Mouse (Mus musculus): ENCODE results near the gene Ulk4. TPM values are rescaled to one million over a fixed set of nuclear protein-coding genes. Genes with fewer than 3 reads are reported as not detected.

The Ulk4 gene
- polyA plus RNA-seq, 1 experiment from 2014 or later: 109 TPM

- H3K9me3 ChIP-seq: no peaks in the 10 kb centered on the region
- H3K9ac ChIP-seq: no peak overlapping the region
- no peak overlapping the region for H3K4me2 ChIP-seq
- H3K4me1 ChIP-seq (replicated peaks): peaks cover 4% of the 10 kb centered on the region; the same call in 1 of the 2 replicates
- H3K27ac ChIP-seq: no peak overlapping the region
- no peak for ATAC-seq (ENCODE audit: low FRiP score)
- 92% methylated on average over 12 of the region's 12 CpGs for WGBS
- H3K27me3 ChIP-seq: no peaks in the 10 kb centered on the region
- no peak overlapping the region for H3K4me3 ChIP-seq
- H3K36me3 ChIP-seq: no peaks in the 10 kb centered on the region
These were observed 115.0 kb downstream of the Ulk4 start for GRCm38 (mm10) chr9:121161818-121162565.

DNA sequence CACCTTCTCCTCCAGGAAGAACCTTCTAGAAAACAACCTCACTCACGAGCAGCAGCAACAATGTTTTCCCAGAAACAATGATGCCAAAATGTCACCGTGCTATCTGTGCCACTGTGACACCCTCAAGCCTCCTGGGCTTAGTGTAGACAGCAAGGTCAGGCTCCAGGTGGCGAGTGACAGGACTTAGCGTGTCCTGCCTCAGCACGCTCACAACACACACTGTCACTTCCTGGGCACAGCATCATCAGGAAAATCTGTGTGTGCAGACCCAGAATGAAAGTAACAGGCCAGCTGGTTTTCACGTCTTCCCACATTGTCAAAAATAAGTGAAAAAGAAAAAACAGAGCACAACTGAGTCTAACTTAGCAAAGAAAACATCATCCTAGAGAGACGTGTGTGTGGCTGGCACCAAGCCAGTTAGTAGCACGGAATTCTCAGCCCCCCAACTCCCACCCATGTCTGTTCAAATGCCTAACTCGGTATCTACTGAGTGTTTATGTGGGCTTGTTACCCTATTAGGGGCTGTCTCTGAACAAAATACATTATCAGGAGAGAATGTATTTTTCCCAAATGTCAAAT is 120.7 kb downstream of the Ulk4 start:
- H3K27me3 ChIP-seq: no peaks in the 10 kb centered on the region
- H3K9me3 ChIP-seq: no peaks in the 10 kb centered on the region
- H3K9ac ChIP-seq: no peak overlapping the region
- 76% methylated on average over 9 of the region's 9 CpGs for WGBS
- no peak for ATAC-seq (ENCODE audit: low FRiP score)
- no peaks in the 10 kb centered on the region for H3K36me3 ChIP-seq
- no peak overlapping the region for H3K27ac ChIP-seq
- H3K4me1 ChIP-seq (replicated peaks): no peaks in the 10 kb centered on the region
- no peak overlapping the region for H3K4me3 ChIP-seq
- H3K4me2 ChIP-seq: no peak overlapping the region

GRCm38 (mm10) chr9:121153276-121153675 is 123.7 kb downstream of the Ulk4 start:
- Histone ChIP-seq H3K36me3 (no peaks in the 10 kb centered on the region), H3K4me3 (no peak overlapping the region), H3K9me3 (no peaks in the 10 kb centered on the region), H3K27me3 (no peaks in the 10 kb centered on the region), H3K27ac (no peak overlapping the region), H3K4me1 (replicated peaks) (peaks cover 18% of the 10 kb centered on the region), H3K4me2 (no peak overlapping the region), H3K9ac (no peak overlapping the region)
- ATAC-seq (ENCODE audit: low FRiP score): no peak
- 94% methylated on average over 5 of the region's 5 CpGs for WGBS

GRCm38 (mm10) chr9:121148602-121149001 is 128.4 kb downstream of the Ulk4 start:
- Histone ChIP-seq H3K36me3 (no peaks in the 10 kb centered on the region), H3K9me3 (no peaks in the 10 kb centered on the region), H3K27me3 (no peaks in the 10 kb centered on the region), H3K4me1 (replicated peaks) (peaks cover 19% of the 10 kb centered on the region), H3K4me3 (no peak overlapping the region), H3K9ac (no peak overlapping the region), H3K27ac (no peak overlapping the region), H3K4me2 (no peak overlapping the region)
- WGBS: 28% methylated on average over 3 of the region's 3 CpGs
- no peak for ATAC-seq (ENCODE audit: low FRiP score)

GRCm38 (mm10) chr9:121143208-121143607 is 133.8 kb downstream of the Ulk4 start:
- Histone ChIP-seq H3K4me3 (no peak overlapping the region), H3K4me1 (replicated peaks) (no peaks in the 10 kb centered on the region; the same call in none of the 2 replicates), H3K36me3 (no peaks in the 10 kb centered on the region), H3K27me3 (no peaks in the 10 kb centered on the region), H3K27ac (no peak overlapping the region), H3K9ac (no peak overlapping the region), H3K9me3 (no peaks in the 10 kb centered on the region), H3K4me2 (no peak overlapping the region)
- ATAC-seq (ENCODE audit: low FRiP score): no peak
- WGBS: 92% methylated on average over 6 of the region's 6 CpGs

DNA sequence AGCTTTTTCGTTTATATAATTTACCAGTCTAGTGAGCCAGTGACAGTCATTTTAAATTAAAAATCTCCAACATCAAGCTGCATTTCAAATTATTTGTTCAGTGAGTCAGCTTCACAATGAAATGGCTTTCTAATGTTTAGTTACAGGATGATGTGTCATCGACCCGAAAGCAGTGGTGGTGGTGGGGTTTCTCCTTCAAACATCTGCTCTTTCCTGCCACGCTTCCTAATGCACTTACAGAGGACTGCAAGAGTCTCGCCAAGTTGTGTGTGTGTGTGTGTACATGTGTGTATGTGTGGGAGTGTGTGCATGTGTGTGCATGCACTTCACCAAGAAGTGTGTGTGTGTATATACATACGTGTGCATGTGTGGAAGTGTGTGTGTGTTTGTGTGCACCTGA is 144.4 kb downstream of the Ulk4 start:
- Histone ChIP-seq H3K9me3 (no peaks in the 10 kb centered on the region), H3K4me2 (no peak overlapping the region), H3K9ac (no peak overlapping the region), H3K27me3 (no peaks in the 10 kb centered on the region), H3K4me1 (replicated peaks) (no peaks in the 10 kb centered on the region), H3K4me3 (no peak overlapping the region), H3K36me3 (no peaks in the 10 kb centered on the region), H3K27ac (no peak overlapping the region)
- WGBS: 83% methylated on average over 6 of the region's 6 CpGs
- no peak for ATAC-seq (ENCODE audit: low FRiP score)

GRCm38 (mm10) chr9:121129533-121129932 is 147.5 kb downstream of the Ulk4 start:
- no peak for ATAC-seq (ENCODE audit: low FRiP score)

GRCm38 (mm10) chr9:121128934-121129333 is 148.1 kb downstream of the Ulk4 start:
- H3K4me2 ChIP-seq: no peak overlapping the region
- H3K27me3 ChIP-seq: no peaks in the 10 kb centered on the region
- H3K4me1 ChIP-seq (replicated peaks): peaks cover 6% of the 10 kb centered on the region; the same call in 1 of the 2 replicates
- H3K4me3 ChIP-seq: no peak overlapping the region
- H3K27ac ChIP-seq: no peak overlapping the region
- no peaks in the 10 kb centered on the region for H3K9me3 ChIP-seq
- H3K36me3 ChIP-seq: no peaks in the 10 kb centered on the region; the same call in 1 of the 2 replicates
- WGBS: 83% methylated on average over 8 of the region's 8 CpGs
- no peak for ATAC-seq (ENCODE audit: low FRiP score)
- no peak overlapping the region for H3K9ac ChIP-seq

More at GRCm38 (mm10) chr9:121129533-121129932, 147.5 kb downstream of the Ulk4 start:
- Histone ChIP-seq H3K4me1 (replicated peaks) (peaks cover 6% of the 10 kb centered on the region; the same call in 1 of the 2 replicates), H3K27ac (no peak overlapping the region), H3K36me3 (no peaks in the 10 kb centered on the region), H3K9me3 (no peaks in the 10 kb centered on the region), H3K4me3 (no peak overlapping the region), H3K9ac (no peak overlapping the region), H3K27me3 (no peaks in the 10 kb centered on the region), H3K4me2 (no peak overlapping the region)
- whole genome bisulfite sequencing: 77% methylated on average over 2 of the region's 2 CpGs

DNA sequence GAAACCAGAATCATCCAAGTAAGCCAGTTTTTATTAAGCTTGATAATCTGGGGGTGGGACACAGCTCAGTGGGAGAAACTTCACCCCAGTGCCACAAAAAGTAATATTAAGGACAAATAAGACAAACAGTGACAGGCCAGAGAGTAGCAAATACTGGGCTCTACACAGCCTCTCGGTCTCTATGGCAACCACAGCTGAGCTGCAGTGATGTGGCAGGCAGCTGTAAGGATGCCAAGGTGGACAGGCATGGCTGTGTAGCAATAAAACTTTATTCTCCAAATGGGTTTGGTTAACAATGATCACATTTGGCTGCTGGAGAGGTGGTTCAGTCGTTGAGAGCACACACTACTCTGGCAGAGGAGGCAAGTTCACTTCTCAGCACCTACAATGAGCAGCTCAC is 150.0 kb downstream of the Ulk4 start:
- Histone ChIP-seq H3K27ac (no peak overlapping the region; the same call in 1 of the 2 replicates), H3K4me3 (no peak overlapping the region), H3K27me3 (no peaks in the 10 kb centered on the region), H3K9ac (no peak overlapping the region), H3K4me2 (no peak overlapping the region), H3K36me3 (no peaks in the 10 kb centered on the region; the same call in 1 of the 2 replicates), H3K4me1 (replicated peaks) (peaks cover 6% of the 10 kb centered on the region; the same call in 1 of the 2 replicates), H3K9me3 (no peaks in the 10 kb centered on the region)
- 50% methylated on average over 2 of the region's 2 CpGs for WGBS
- no peak for ATAC-seq (ENCODE audit: low FRiP score)

DNA sequence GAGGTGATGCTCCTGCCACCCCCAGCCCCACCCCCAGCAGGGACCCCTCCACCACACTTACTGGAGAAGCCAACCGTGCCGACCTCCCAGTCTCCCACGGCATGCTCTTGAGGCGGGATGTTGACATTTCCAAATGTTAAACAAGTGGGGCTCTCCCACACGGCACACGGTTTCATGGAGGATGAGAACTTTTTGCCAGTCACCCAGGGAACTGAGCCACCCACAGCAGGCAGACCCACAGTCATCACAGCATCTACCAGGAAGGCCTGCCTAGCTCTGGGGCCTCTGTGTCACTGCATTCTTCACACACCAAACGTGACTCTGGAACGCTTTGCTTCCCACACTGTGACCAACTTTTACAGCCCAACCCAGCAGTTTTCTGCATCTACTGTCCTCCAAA is 152.3 kb downstream of the Ulk4 start:
- H3K4me1 ChIP-seq (replicated peaks): peaks cover 6% of the 10 kb centered on the region; the same call in 1 of the 2 replicates
- H3K4me3 ChIP-seq: no peak overlapping the region
- H3K27ac ChIP-seq: no peak overlapping the region
- no peak overlapping the region for H3K9ac ChIP-seq
- no peaks in the 10 kb centered on the region for H3K9me3 ChIP-seq
- H3K36me3 ChIP-seq: no peaks in the 10 kb centered on the region; the same call in 1 of the 2 replicates
- no peak overlapping the region for H3K4me2 ChIP-seq
- no peak for ATAC-seq (ENCODE audit: low FRiP score)
- WGBS: 77% methylated on average over 8 of the region's 8 CpGs
- H3K27me3 ChIP-seq: no peaks in the 10 kb centered on the region

- Histone ChIP-seq H3K4me2 (no peak overlapping the region), H3K27me3 (no peaks in the 10 kb centered on the region), H3K27ac (no peak overlapping the region), H3K4me1 (replicated peaks) (peaks cover 5% of the 10 kb centered on the region; the same call in 1 of the 2 replicates), H3K9me3 (no peaks in the 10 kb centered on the region), H3K36me3 (no peaks in the 10 kb centered on the region; the same call in 1 of the 2 replicates), H3K9ac (no peak overlapping the region), H3K4me3 (no peak overlapping the region)
- 72% methylated on average over 5 of the region's 5 CpGs for WGBS
- ATAC-seq (ENCODE audit: low FRiP score): no peak
These were observed 155.0 kb downstream of the Ulk4 start for GRCm38 (mm10) chr9:121122039-121122438.

DNA sequence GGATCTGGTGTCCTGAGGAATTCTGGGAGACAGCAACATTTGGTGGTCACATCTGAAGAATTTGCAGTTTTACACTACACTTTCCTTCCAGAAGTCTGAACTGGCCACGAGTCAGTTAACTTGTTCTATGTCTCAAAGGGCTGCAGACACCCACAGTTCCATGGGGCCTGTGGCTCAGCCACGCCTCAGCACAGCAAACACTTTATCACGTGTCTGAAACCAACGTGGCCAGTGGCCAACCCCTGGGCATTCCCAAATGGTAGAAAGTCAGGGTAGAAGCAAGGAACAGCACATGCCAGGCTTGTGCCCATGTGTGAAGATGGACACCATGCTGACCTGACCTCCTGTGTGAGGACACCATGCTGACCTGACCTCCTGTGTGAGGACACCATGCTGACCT is 159.1 kb downstream of the Ulk4 start:
- Histone ChIP-seq H3K27me3 (no peaks in the 10 kb centered on the region), H3K4me3 (no peak overlapping the region), H3K36me3 (no peaks in the 10 kb centered on the region), H3K4me1 (replicated peaks) (no peaks in the 10 kb centered on the region), H3K9me3 (no peaks in the 10 kb centered on the region), H3K4me2 (no peak overlapping the region), H3K27ac (no peak overlapping the region), H3K9ac (no peak overlapping the region)
- WGBS: 76% methylated on average over 4 of the region's 4 CpGs
- no peak for ATAC-seq (ENCODE audit: low FRiP score)

DNA sequence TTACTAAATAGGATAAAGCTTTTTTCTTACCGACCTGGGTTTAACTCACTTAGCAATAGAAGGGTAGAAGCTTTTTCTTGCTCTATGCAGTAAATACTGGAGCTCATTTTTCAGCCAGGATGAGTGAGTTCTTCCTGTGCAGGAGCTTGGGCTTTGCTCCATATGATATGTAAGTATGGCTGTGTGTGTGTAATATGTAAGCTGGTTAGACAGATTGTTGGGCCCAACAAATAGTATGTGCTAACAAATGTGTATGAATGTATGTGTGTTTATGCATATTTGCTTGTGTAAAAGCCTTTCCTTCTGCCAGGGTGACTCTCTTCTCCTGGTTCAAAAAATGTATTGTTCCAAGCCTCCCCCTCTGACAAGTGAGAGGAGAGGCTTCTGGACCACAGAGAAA is 164.9 kb downstream of the Ulk4 start:
- ATAC-seq (ENCODE audit: low FRiP score): no peak
- Histone ChIP-seq H3K4me1 (replicated peaks) (peaks cover 37% of the 10 kb centered on the region), H3K9ac (no peak overlapping the region), H3K27me3 (no peaks in the 10 kb centered on the region), H3K4me3 (no peak overlapping the region), H3K9me3 (no peaks in the 10 kb centered on the region), H3K4me2 (no peak overlapping the region), H3K36me3 (no peaks in the 10 kb centered on the region), H3K27ac (no peak overlapping the region)
- 70% methylated on average over 1 of the region's 1 CpGs for WGBS

Measured in hindbrain, embryonic 13.5 days (tissue).